Mouse (Mus musculus): ENCODE results near the gene Mapkbp1. TPM values are rescaled to one million over a fixed set of nuclear protein-coding genes. Genes with fewer than 3 reads are reported as not detected.

Gene Mapkbp1
- polyA plus RNA-seq (2012; rRNA removed) = 1.0 and 1.1 TPM in 2 replicates

GRCm38 (mm10) chr2:119972537-119972879, at the start of gene Mapkbp1:
Mapkbp1 (plus strand) TSS chr2:119972699.

DNA sequence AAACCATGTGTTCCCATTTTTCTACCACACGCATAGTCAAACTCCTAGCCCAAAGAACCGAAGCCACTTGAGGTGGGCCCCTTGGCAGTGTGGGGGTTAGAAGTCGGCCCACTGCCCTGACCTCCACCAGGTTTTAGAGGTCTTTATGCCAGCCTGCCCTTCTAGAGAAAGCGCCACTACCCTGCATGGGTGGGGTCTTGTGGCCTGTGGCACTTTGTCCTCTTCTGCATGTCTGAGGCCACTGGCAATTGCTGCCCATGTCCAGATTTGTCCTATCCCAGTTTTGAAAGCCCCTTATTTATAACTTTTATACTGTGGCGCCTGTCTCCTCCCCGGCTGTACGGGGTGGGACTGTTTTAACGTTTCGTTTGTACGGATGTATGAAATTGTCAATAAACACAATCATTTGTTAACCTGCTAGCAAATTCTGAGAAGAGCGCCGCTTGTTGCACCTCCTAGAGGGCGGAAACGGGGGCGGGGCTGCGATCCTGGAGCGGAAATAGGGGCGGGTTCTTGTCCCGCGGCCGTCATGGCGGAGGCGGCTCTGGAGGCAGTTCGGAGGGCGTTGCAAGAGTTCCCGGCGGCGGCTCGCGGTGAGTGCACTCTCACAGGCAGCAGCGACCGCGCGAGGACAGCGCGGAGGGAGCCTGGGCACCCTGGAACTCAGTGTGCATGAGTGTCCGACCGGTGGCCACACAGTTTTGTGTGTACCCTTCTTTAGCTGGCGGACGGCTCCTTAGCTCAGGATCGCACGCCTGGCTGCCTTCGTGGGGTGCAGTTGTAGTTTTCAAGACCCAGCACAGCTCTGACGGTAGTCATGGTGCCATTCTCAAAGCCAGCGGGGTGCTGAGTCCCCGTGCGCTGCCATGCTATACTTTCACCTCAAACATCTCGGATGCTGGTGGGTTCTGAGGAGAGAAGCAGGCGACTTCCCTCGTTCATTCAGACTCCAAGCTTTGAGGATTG, 54.8 kb downstream of the Mapkbp1 start, which contains the start of the genes Jmjd7 and Gm28042:
Jmjd7 (plus strand) TSS at position 500 of the 966 bp plus-strand sequence.
Gm28042 (plus strand) TSS at position 510 of the 966 bp plus-strand sequence.

DNA sequence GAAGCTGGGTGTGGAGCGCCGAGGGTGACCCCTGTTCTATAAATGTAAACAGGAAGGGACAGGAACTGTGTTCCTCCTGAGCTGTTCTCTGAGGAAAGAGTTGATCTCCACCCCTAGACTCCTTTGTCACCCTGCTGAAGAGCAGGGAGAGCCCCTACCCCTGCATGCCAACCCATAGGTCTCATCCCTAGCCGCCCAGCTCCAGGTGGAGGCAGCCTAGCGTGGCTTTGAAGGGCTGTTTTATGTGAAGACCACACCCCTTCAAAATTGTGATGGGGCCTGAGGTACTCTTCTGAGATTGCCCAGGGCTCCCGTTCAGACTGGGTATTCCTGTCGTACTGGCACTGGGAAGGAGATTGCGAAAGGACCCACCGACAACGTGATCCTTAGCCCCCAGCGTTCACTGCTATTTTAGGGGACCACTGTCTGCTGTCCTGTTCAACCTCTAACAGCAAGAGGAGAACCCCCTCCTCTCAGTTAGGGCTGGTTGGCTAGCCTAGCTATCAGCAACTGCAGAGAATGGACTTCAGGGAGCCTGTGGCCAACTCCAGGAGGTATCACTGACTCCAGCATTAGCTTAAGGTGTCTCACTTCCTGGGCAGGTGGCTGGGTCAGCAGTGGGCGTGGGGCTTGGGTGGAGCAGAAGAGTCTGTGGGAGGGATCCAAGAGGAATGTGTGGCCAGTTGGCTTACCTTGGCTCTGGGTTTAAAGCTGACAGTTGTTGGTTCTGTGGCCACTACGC, 60.4 kb downstream of the Mapkbp1 start, which contains the start of gene Pla2g4b:
Pla2g4b (plus strand) TSS at position 692 of the 742 bp plus-strand sequence.

Other genes starting within 250 kb of the Mapkbp1 start
- gene Itpka, start 230.4 kb upstream of the Mapkbp1 start, polyA plus RNA-seq (2012; rRNA removed) = 2.0 and 2.4 TPM in 2 replicates
- 0.10 and 0.13 TPM in 2 replicates for gene Ltk, start 212.3 kb upstream of the Mapkbp1 start, polyA plus RNA-seq (2012; rRNA removed)
- 5.3 and 6.0 TPM in 2 replicates for gene Rpap1, start 185.2 kb upstream of the Mapkbp1 start, polyA plus RNA-seq (2012; rRNA removed)
- 0.84 and 0.90 TPM in 2 replicates for gene Tyro3, start 175.0 kb upstream of the Mapkbp1 start, polyA plus RNA-seq (2012; rRNA removed)
- gene Mga, start 75.5 kb upstream of the Mapkbp1 start, polyA plus RNA-seq (2012; rRNA removed) = 4.0 and 5.2 TPM in 2 replicates
- 4.4 and 5.0 TPM in 2 replicates for gene Jmjd7, start 54.8 kb downstream of the Mapkbp1 start, polyA plus RNA-seq (2012; rRNA removed)
- gene Gm28042, start 54.8 kb downstream of the Mapkbp1 start, polyA plus RNA-seq (2012; rRNA removed) = 1.2 and 1.6 TPM in 2 replicates
- gene Pla2g4b, start 60.7 kb downstream of the Mapkbp1 start, polyA plus RNA-seq (2012; rRNA removed) = 1.0 and 1.4 TPM in 2 replicates
- gene Ehd4, start 181.9 kb downstream of the Mapkbp1 start, polyA plus RNA-seq (2012; rRNA removed) = 6.9 and 7.5 TPM in 2 replicates

Data from liver, embryonic 14 days (tissue).